Mouse (Mus musculus) stomach, embryonic 15.5 days (tissue): ENCODE data around the gene Atxn7l2. TPM values are rescaled to one million over a fixed set of nuclear protein-coding genes. Genes with fewer than 3 reads are reported as not detected.

Experiments
- ATAC-seq: fragments of 200-750 bp; cut with Nextera tagmentation; 2 replicates; pipeline ENCODE4 v1.8.0; 2017; ENCODE audit warnings: low read depth, moderate number of reproducible peaks, moderate TSS enrichment; ENCODE audit not compliant: insufficient read depth, low FRiP score
- H3K27ac ChIP-seq: fragments of 300-500 bp; sonication (generic); 2 replicates; pipeline ENCODE4 v1.5.1; 2015; ENCODE audit warnings: mild to moderate bottlenecking, inconsistent platforms
- H3K27me3 ChIP-seq: fragments of 300-500 bp; sonication (generic); replicated peaks from 2 replicates; pipeline ENCODE4 v1.6.1; 2015; ENCODE audit warnings: inconsistent platforms
- H3K36me3 ChIP-seq: fragments of 300-500 bp; sonication (generic); 2 replicates; pipeline ENCODE4 v1.6.1; 2015; ENCODE audit warnings: inconsistent platforms
- H3K4me1 ChIP-seq: fragments of 300-500 bp; sonication (generic); 2 replicates; pipeline ENCODE4 v1.6.1; 2015; ENCODE audit warnings: inconsistent platforms
- H3K4me2 ChIP-seq: fragments of 300-500 bp; sonication (generic); 2 replicates; pipeline ENCODE4 v1.6.1; 2015; ENCODE audit warnings: mild to moderate bottlenecking, inconsistent platforms
- H3K4me3 ChIP-seq: fragments of 300-500 bp; sonication (generic); replicated peaks from 2 replicates; pipeline ENCODE4 v1.5.1; 2015; ENCODE audit warnings: inconsistent platforms
- H3K9ac ChIP-seq: fragments of 300-500 bp; sonication (generic); 2 replicates; pipeline ENCODE4 v1.6.1; 2015; ENCODE audit warnings: inconsistent platforms
- H3K9me3 ChIP-seq: fragments of 300-500 bp; sonication (generic); 2 replicates; pipeline ENCODE4 v1.6.1; 2016; ENCODE audit warnings: inconsistent platforms
- WGBS: fragments of 180-500 bp; shearing (Covaris S2); methylation state at CpG from one replicate; pipeline ENCODE4 v1.1.7; 2015; 5-methylcytosine and 5-hydroxymethylcytosine counted together
- polyA plus RNA-seq: library from polyadenylated mRNA; unstranded; fragments of >200 nt; fragmentation: Nextera tagmentation; extraction: Ambion mirVana; gene quantifications from 2 replicates; pipeline ENCODE4 v1.2.1, GENCODE M21; 2015

The Atxn7l2 gene
- polyA plus RNA-seq, 1 experiment from 2014 or later: 11.6 TPM

GRCm38 (mm10) chr3:108166486-108167211, 44.1 kb downstream of the Atxn7l2 start:
- Histone ChIP-seq H3K9ac (no peak overlapping the region), H3K27me3 (no peaks in the 10 kb centered on the region), H3K36me3 (no peaks in the 10 kb centered on the region), H3K4me2 (no peak overlapping the region), H3K4me1 (peaks cover 24% of the 10 kb centered on the region), H3K9me3 (no peaks in the 10 kb centered on the region), H3K4me3 (no peak overlapping the region), H3K27ac (peak overlapping the region; percentile 26; the same call in 1 of the 2 replicates)
- ATAC-seq: peak; percentile 72; the same call in 1 of the 2 replicates
- WGBS: 26% methylated on average over 9 of the region's 11 CpGs

DNA sequence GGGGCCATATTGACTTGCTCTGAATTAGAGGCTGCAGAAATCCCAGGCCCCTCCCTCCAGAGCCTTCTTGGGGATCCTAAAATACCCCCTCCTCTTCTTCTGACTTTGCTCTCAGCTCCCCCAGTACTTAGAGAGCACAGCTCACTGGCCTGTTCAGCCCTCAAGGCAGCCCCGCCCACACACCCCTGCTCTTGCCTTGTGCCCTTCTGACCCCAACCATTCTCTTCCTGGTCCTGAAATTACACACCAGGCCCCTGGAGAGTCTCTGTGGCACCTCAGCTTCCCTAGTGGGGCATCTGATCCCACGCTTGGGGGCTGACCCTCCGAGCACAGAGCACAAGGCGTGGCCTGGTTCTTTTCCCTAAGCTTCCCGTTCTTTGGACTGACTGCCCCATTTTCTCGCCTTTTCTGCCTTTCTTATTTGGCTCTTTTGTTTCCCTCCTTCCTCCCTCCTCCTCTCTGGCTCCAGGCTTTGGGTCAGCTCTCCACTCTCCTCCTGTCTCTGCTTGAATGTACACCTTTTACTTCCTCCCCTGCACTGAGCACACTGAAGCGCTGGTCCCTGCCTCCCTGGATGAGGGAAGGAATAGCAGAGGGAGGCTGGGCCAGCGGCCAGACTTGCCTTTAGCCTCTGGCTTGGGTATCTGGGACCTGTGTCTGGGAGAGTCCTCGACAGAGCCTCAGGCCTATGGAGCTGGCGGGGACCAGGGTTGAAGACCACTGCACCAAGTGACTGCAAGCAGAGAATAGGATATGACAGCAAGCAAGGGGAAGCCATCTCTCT, 45.0 kb downstream of the Atxn7l2 start:
- Histone ChIP-seq H3K27ac (no peak overlapping the region), H3K27me3 (no peaks in the 10 kb centered on the region), H3K9ac (no peak overlapping the region), H3K36me3 (no peaks in the 10 kb centered on the region), H3K4me3 (no peak overlapping the region), H3K4me2 (no peak overlapping the region), H3K9me3 (no peaks in the 10 kb centered on the region), H3K4me1 (peaks cover 24% of the 10 kb centered on the region)
- ATAC-seq: no peak
- 53% methylated on average over 10 of the region's 10 CpGs for WGBS

DNA sequence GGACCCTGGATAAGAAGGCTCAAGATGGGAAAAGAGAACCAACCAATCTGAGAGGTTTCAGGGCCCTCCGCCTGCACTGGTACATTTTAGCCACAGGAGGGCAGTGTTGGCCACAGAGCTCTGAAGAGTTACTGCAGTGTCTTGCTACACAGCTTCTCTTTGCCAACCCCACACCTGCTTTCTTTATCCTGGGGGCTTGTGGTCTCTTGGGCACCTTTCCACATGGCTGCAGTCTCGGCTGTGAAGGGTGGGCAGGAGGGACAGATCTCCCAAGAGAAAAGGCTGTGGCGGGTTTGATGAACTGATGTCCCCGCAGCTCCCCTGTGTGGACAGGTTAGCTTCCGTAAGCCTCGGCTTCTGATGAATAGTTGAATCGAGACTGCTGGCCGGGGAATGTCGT, 45.9 kb downstream of the Atxn7l2 start:
- no peak overlapping the region for H3K27ac ChIP-seq
- H3K9ac ChIP-seq: no peak overlapping the region
- 0 out of 2 replicates have a peak overlapping the region, but pooled peaks have one; percentile 15 for H3K4me3 ChIP-seq
- WGBS: 16% methylated on average over 9 of the region's 9 CpGs
- no peaks in the 10 kb centered on the region for H3K9me3 ChIP-seq
- no peaks in the 10 kb centered on the region for H3K36me3 ChIP-seq
- H3K27me3 ChIP-seq: no peaks in the 10 kb centered on the region
- ATAC-seq: no peak
- H3K4me1 ChIP-seq: peaks cover 24% of the 10 kb centered on the region
- peak overlapping the region; percentile 44 for H3K4me2 ChIP-seq

GRCm38 (mm10) chr3:108164091-108164490, 46.6 kb downstream of the Atxn7l2 start:
- Histone ChIP-seq H3K27ac (no peak overlapping the region), H3K4me1 (peaks cover 24% of the 10 kb centered on the region), H3K27me3 (no peaks in the 10 kb centered on the region), H3K4me3 (no peak overlapping the region), H3K9me3 (no peaks in the 10 kb centered on the region), H3K9ac (no peak overlapping the region), H3K4me2 (no peak overlapping the region), H3K36me3 (no peaks in the 10 kb centered on the region)
- 63% methylated on average over 5 of the region's 5 CpGs for WGBS
- ATAC-seq: no peak

- WGBS: 66% methylated on average over 9 of the region's 9 CpGs
- Histone ChIP-seq H3K9me3 (no peaks in the 10 kb centered on the region), H3K4me2 (no peak overlapping the region), H3K9ac (no peak overlapping the region), H3K36me3 (no peaks in the 10 kb centered on the region), H3K27me3 (no peaks in the 10 kb centered on the region), H3K4me1 (no peaks in the 10 kb centered on the region), H3K4me3 (no peak overlapping the region), H3K27ac (no peak overlapping the region)
- no peak for ATAC-seq
Observed at GRCm38 (mm10) chr3:108158383-108159037, 52.2 kb downstream of the Atxn7l2 start.

GRCm38 (mm10) chr3:108154656-108155055, 56.1 kb downstream of the Atxn7l2 start, which contains the start of gene Gpr61:
Gene Gpr61, minus strand, starts transcription at chr3:108154882.
- Histone ChIP-seq H3K36me3 (no peaks in the 10 kb centered on the region), H3K4me2 (no peak within 1 kb of the TSS), H3K4me3 (no peak within 1 kb of the TSS), H3K27me3 (no peaks in the 10 kb centered on the region), H3K9ac (no peak within 1 kb of the TSS), H3K27ac (no peak within 1 kb of the TSS), H3K4me1 (no peaks in the 10 kb centered on the region), H3K9me3 (no peaks in the 10 kb centered on the region)
- ATAC-seq: no peak
- 39% methylated on average over 4 of the region's 4 CpGs for WGBS

DNA sequence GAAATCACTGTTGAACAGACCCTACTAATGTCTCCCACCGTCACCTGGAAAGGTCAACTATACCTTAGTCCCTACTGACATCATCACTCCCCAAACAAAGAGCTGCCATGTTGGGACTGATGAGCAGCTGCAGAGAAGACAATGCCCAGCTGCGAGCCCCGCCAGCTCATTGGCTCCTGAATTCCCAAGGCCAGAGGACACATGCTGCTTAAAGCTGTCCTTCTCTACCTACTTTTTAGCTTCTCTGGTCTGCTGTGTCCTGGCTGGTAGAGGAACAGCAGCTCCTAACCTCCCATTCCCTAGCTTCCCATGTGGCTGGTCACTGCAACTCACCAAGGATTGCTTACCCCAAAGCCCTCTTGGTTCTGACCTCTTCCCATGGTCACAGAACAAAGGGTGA, 58.4 kb downstream of the Atxn7l2 start:
- no peak overlapping the region for H3K4me3 ChIP-seq
- WGBS: 84% methylated on average over 3 of the region's 3 CpGs
- no peaks in the 10 kb centered on the region for H3K27me3 ChIP-seq
- H3K4me1 ChIP-seq: peaks cover 3% of the 10 kb centered on the region; the same call in 1 of the 2 replicates
- no peak for ATAC-seq
- no peak overlapping the region for H3K4me2 ChIP-seq
- H3K9ac ChIP-seq: no peak overlapping the region
- H3K9me3 ChIP-seq: no peaks in the 10 kb centered on the region
- H3K27ac ChIP-seq: no peak overlapping the region
- no peaks in the 10 kb centered on the region for H3K36me3 ChIP-seq

Other genes starting within 250 kb of the Atxn7l2 start
- 70.3 and 88.2 TPM in 2 replicates for gene Gstm3, start 241.7 kb downstream of the Atxn7l2 start, polyA plus RNA-seq
- gene Gstm2, start 224.5 kb downstream of the Atxn7l2 start, polyA plus RNA-seq: 173 and 200 TPM in 2 replicates
- 546 and 570 TPM in 2 replicates for gene Gstm1, start 193.0 kb downstream of the Atxn7l2 start, polyA plus RNA-seq
- 23.0 and 28.8 TPM in 2 replicates for gene Gstm4, start 166.0 kb downstream of the Atxn7l2 start, polyA plus RNA-seq
- 49.0 and 56.1 TPM in 2 replicates for gene Ampd2, start 124.3 kb downstream of the Atxn7l2 start, polyA plus RNA-seq
- 1.8 and 2.5 TPM in 2 replicates for gene Gnat2, start 118.1 kb downstream of the Atxn7l2 start, polyA plus RNA-seq
- 161 and 169 TPM in 2 replicates for gene Gnai3, start 64.8 kb downstream of the Atxn7l2 start, polyA plus RNA-seq
- 0.19 TPM in 2 replicates for gene Gpr61, start 56.1 kb downstream of the Atxn7l2 start, polyA plus RNA-seq
- gene Amigo1, start 24.6 kb downstream of the Atxn7l2 start, polyA plus RNA-seq: 3.8 and 4.4 TPM in 2 replicates
- 3.7 and 4.2 TPM in 2 replicates for gene Cyb561d1, start 9.7 kb downstream of the Atxn7l2 start, polyA plus RNA-seq
- 0.23 and 0.48 TPM in 2 replicates for gene Sypl2, start 15.7 kb upstream of the Atxn7l2 start, polyA plus RNA-seq
- 254 and 273 TPM in 2 replicates for gene Psma5, start 46.0 kb upstream of the Atxn7l2 start, polyA plus RNA-seq
- gene Sort1, start 73.1 kb upstream of the Atxn7l2 start, polyA plus RNA-seq: 12.4 and 14.2 TPM in 2 replicates
- not detected in 2 replicates for gene Mybphl, start 154.0 kb upstream of the Atxn7l2 start, polyA plus RNA-seq
- 34.9 and 38.9 TPM in 2 replicates for gene Psrc1, start 172.9 kb upstream of the Atxn7l2 start, polyA plus RNA-seq
- gene Celsr2, start 204.6 kb upstream of the Atxn7l2 start, polyA plus RNA-seq: 12.2 and 13.6 TPM in 2 replicates
- 124 and 142 TPM in 2 replicates for gene Sars, start 234.3 kb upstream of the Atxn7l2 start, polyA plus RNA-seq